Mouse (Mus musculus) liver, embryonic 14.5 days (tissue): Measurements from ENCODE around the gene Nemf.

Source experiments
- CTCF ChIP-seq: IDR thresholded peaks from 2 replicates; pipeline ENCODE4 v1.5.1; 2016; ENCODE audit warnings: antibody characterized with exemption, low read depth, control low read depth
- EP300 ChIP-seq: IDR thresholded peaks from 2 replicates; pipeline ENCODE4 v1.6.1; 2016; ENCODE audit warnings: antibody characterized with exemption, low read depth

DNA sequence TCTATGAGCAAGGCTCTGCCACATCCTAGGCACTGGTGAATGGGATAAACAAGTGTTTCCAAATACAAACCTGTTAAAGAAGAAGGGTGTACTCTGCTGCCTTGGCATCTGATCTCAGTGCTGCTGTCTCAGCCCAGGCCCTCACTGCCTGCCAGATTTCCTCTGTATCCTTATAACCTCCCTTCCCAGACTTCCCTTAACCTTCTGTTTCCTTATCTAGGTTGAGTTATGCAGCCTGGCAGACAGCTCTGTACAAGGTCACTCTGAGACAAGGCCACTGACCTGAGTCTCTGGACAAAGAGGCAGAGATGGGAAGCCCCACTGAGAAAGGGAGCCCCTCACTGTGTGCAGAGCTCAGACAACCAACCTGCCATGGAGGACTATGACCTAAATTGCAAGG, 38.5 kb downstream of the Nemf start:
- TF ChIP-seq CTCF (no peak), EP300 (no peak)
